Mouse (Mus musculus): ENCODE data around the gene Mmp11. TPM values are rescaled to one million over a fixed set of nuclear protein-coding genes. Genes with fewer than 3 reads are reported as not detected.

Gene Mmp11
- total and polyA plus RNA-seq, 3 experiments = 0.99 to 1.1 TPM; not detected in 1

DNA sequence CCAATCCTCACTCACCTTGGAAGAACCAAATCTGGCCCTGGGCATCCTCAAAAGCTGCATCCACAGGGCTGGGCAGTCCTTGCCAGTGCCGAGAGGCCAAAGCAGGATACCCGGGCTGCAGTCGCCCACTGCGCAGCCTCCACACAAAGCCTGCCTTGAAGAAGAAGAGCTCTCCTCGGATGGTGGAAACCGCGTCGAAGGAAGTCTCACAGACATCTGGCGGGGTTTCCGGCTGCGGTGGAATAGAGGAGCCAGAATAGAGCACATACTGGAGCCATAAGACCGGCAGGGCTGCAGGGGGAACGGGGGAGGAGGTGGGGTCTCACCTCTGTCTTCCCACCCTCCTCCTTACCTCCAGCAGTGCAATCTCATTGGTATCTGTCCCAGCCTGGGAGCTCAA, 9.9 kb downstream of the Mmp11 start:
- Histone ChIP-seq H3K4me1 (ENCODE audit: control insufficient read depth in 1 of 2, insufficient read depth in 2 of 2) (peaks cover 0 to 17% of the 10 kb centered on the region in 2 experiments; a peak in 2 of 4 replicates), H3K9me3 (replicated peaks; ENCODE audit: low read length) (no peaks in the 10 kb centered on the region), H3K79me2 (replicated peaks; ENCODE audit: control insufficient read depth, extremely low read depth, insufficient read depth, poor library complexity, severe bottlenecking) (no peaks in the 10 kb centered on the region), H3K4me3 (replicated peaks in 1 of 3; ENCODE audit: low read depth in 2 of 3, low read length in 2 of 3, poor library complexity in 1 of 3) (no peak overlapping the region), H3K27ac (ENCODE audit: insufficient read depth, low read depth) (no peak overlapping the region), H3K4me2 (ENCODE audit: insufficient read depth, low read depth, poor library complexity, severe bottlenecking) (no peak overlapping the region), H3K27me3 (replicated peaks) (peaks cover 21% of the 10 kb centered on the region), H3K9ac (ENCODE audit: insufficient read depth, low read depth) (no peak overlapping the region), H3K36me3 (replicated peaks in 1 of 2; ENCODE audit: control insufficient read depth in 1 of 2, insufficient read depth in 1 of 2, low read length in 1 of 2) (peaks cover 0 to 8% of the 10 kb centered on the region in 2 experiments)
- no peak for DNase-seq (ENCODE audit: extremely low read depth)
- dilution Hi-C loops (cut with MboI; ENCODE audit: extremely low pct_ligation_motif_present, extremely low pct_unique_long_range_greater_than_20kb, low sequenced_read_pairs) (no loop called here), in situ Hi-C loops (cut with MboI; ENCODE audit: low pct_ligation_motif_present, low pct_unique_long_range_greater_than_20kb, low sequenced_read_pairs) (no loop called here)
- TF ChIP-seq ZKSCAN1 (IDR thresholded peaks at IDR 0.05; ENCODE audit: borderline replicate concordance, low read depth, low read length) (no peak), MEF2A (IDR thresholded peaks at IDR 0.05; ENCODE audit: borderline replicate concordance, low read depth, low read length) (no peak), TBP (conservative IDR thresholded peaks at IDR 0.05; ENCODE audit: low read depth, low read length) (no peak), POLR2A (IDR thresholded peaks at IDR 0.05; ENCODE audit: low read depth, low read length) (no peak), ZC3H11A (IDR thresholded peaks at IDR 0.05; ENCODE audit: low read depth, low read length) (no peak), SMC3 (IDR thresholded peaks at IDR 0.05; ENCODE audit: low read depth, low read length) (no peak), HCFC1 (IDR thresholded peaks at IDR 0.05; ENCODE audit: low read depth, low read length) (no peak), ZMIZ1 (IDR thresholded peaks at IDR 0.05; ENCODE audit: low read depth, low read length) (no peak), MYC (IDR thresholded peaks at IDR 0.05; ENCODE audit: low read depth, low read length) (no peak)

DNA sequence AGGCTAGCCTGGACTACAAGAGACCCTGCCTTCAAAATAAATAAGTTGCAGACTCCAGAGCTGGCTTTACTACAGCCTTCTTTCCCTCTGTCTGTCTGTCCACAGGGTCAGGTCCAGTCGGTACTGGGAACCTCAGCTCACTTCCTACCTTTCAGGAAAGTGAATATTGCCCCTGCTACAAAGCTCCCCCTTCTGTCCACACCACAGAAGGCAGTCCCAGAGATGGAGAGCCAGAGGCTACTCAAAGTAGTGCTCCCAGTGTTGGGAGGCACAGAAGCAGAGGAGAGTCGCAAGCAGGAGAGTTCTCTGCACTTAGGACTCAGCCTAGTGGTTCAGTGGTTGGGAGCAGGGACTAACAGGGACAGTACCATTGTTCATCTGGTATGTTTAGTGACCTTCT, 12.0 kb downstream of the Mmp11 start:
- in situ Hi-C loops (cut with MboI; ENCODE audit: low pct_ligation_motif_present, low pct_unique_long_range_greater_than_20kb, low sequenced_read_pairs) (no loop called here), dilution Hi-C loops (cut with MboI; ENCODE audit: extremely low pct_ligation_motif_present, extremely low pct_unique_long_range_greater_than_20kb, low sequenced_read_pairs) (no loop called here)
- no peak overlapping the region for H3K9ac ChIP-seq (ENCODE audit: insufficient read depth, low read depth)
- no peak for DNase-seq (ENCODE audit: extremely low read depth)
- peaks cover 0 to 27% of the 10 kb centered on the region in 2 experiments; a peak in 2 of 4 replicates for H3K4me1 ChIP-seq (ENCODE audit: control insufficient read depth in 1 of 2, insufficient read depth in 2 of 2)
- no peak overlapping the region for H3K4me3 ChIP-seq (replicated peaks in 1 of 3; ENCODE audit: low read depth in 2 of 3, low read length in 2 of 3, poor library complexity in 1 of 3)
- TF ChIP-seq ZNF384 (IDR thresholded peaks at IDR 0.05; ENCODE audit: low read depth, low read length) (no peak), RAD21 (IDR thresholded peaks at IDR 0.05; ENCODE audit: low read depth, low read length) (peak; percentile 34), CTCF (conservative IDR thresholded peaks at IDR 0.05 in 1 of 2, IDR thresholded peaks at IDR 0.05 in 1 of 2; ENCODE audit: low read depth in 2 of 2, low read length in 2 of 2) (peak; percentile 37 to 64; a peak in 3 of 4 replicates), SMC3 (IDR thresholded peaks at IDR 0.05; ENCODE audit: low read depth, low read length) (peak; percentile 44), MAX (IDR thresholded peaks at IDR 0.05; ENCODE audit: low read length) (no peak), MAZ (IDR thresholded peaks at IDR 0.05; ENCODE audit: low read depth, low read length) (no peak), ZMIZ1 (IDR thresholded peaks at IDR 0.05; ENCODE audit: low read depth, low read length) (no peak)
- H3K27me3 ChIP-seq (replicated peaks) = peaks cover 6% of the 10 kb centered on the region
- H3K27ac ChIP-seq (ENCODE audit: insufficient read depth, low read depth) = no peak overlapping the region
- no peaks in the 10 kb centered on the region for H3K9me3 ChIP-seq (replicated peaks; ENCODE audit: low read length)
- H3K79me2 ChIP-seq (replicated peaks; ENCODE audit: control insufficient read depth, extremely low read depth, insufficient read depth, poor library complexity, severe bottlenecking) = peaks cover 16% of the 10 kb centered on the region
- H3K36me3 ChIP-seq (replicated peaks in 1 of 2; ENCODE audit: control insufficient read depth in 1 of 2, insufficient read depth in 1 of 2, low read length in 1 of 2) = peaks cover 0 to 12% of the 10 kb centered on the region in 2 experiments
- H3K4me2 ChIP-seq (ENCODE audit: insufficient read depth, low read depth, poor library complexity, severe bottlenecking) = no peak overlapping the region
